Mouse (Mus musculus) cerebellum, adult 2 months (tissue): ENCODE results near the gene Ugdh. TPM values are rescaled to one million over a fixed set of nuclear protein-coding genes. Genes with fewer than 3 reads are reported as not detected.

Experiments
- DNase-seq, 2 experiments: peaks; one replicate each; pipeline ENCODE4 v3.0.0; 2021
- H3K27ac ChIP-seq: fragments of 200-500 bp; 2 replicates; pipeline ENCODE4 v1.5.1; 2012; ENCODE audit warnings: low read length, control low read depth, inconsistent platforms; ENCODE audit not compliant: insufficient read depth
- H3K27me3 ChIP-seq: fragments of 200-500 bp; 2 replicates; pipeline ENCODE4 v1.6.1; 2012; ENCODE audit warnings: inconsistent platforms, mild to moderate bottlenecking, low read length, moderate library complexity; ENCODE audit not compliant: control insufficient read depth, insufficient read depth
- H3K4me1 ChIP-seq: fragments of 200-500 bp; 2 replicates; pipeline ENCODE4 v1.6.1; 2011; ENCODE audit warnings: low read length; ENCODE audit not compliant: control insufficient read depth, insufficient read depth
- H3K4me3 ChIP-seq: fragments of 200-500 bp; replicated peaks from 2 replicates; pipeline ENCODE3; 2011; ENCODE audit warnings: mild to moderate bottlenecking, low read depth, low read length, control low read depth; ENCODE audit not compliant: insufficient read depth
- CTCF ChIP-seq: fragments of 200-500 bp; IDR thresholded peaks from 2 replicates; pipeline ENCODE4 v1.5.1; 2011; ENCODE audit warnings: low read depth, mild to moderate bottlenecking, control low read depth, low read length, moderate library complexity, borderline replicate concordance; ENCODE audit not compliant: insufficient read depth
- POLR2A ChIP-seq: fragments of 200-500 bp; IDR thresholded peaks from 2 replicates; pipeline ENCODE4 v1.6.1; 2011; ENCODE audit warnings: low read length, control low read depth, borderline replicate concordance; ENCODE audit not compliant: insufficient read depth
- WGBS: fragments of 180-500 bp; shearing (Covaris S2); methylation state at CpG from one replicate; pipeline ENCODE4 v1.1.7; 2018; 5-methylcytosine and 5-hydroxymethylcytosine counted together
- polyA plus RNA-seq: library from polyadenylated mRNA; depleted of rRNA; stranded (reverse); fragments of >200 nt; gene quantifications from 2 replicates; pipeline ENCODE4 v1.2.3, GENCODE M21; 2012

Ugdh gene
- polyA plus RNA-seq, 1 experiment, result 27.3 TPM

DNA sequence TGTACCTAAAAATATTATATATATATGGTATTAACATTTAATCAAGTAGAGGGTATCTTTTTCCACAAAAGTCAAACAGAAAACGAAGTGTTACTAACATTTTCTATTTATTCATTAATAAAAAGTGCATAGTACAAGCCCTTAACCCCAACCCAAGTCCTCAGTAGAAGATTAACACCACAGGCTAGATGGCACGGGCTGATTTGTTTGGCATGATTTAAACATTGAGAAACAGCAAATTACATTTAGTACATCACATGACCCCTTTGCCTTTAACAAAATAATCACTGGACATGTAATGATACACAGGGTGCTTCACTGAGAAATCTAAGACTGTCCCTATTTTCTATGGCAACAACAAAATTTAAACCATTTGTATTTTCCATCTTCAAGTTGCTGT, 11.0 kb upstream of the Ugdh start:
- DNase-seq, result no peak
- Histone ChIP-seq H3K4me1 (peaks cover 5% of the 10 kb centered on the region; the same call in 1 of the 2 replicates), H3K27me3 (no peaks in the 10 kb centered on the region), H3K4me3 (no peak overlapping the region), H3K27ac (no peak overlapping the region)
- TF ChIP-seq CTCF, result no peak
- TF ChIP-seq POLR2A, result no peak
- 66% methylated on average over 2 of the region's 2 CpGs for WGBS

DNA sequence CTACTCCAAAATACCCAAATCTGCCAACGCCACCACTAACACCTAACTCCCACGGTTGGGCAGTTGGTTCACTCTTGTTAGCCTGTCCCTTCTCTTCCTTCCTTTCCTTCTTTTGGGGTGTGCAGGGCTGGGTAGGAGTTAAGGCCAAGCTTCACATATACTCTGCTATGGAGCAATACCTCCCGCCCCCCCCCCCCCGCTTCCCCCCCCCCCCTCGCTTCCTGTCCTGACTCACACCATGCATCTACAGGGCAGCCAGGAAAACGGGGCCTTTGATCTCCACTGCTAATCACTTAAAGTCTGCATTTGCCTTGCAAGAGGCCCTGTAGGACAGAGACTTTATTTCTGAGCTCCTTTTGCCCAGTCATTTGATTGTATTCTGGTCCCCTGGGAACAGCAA, 9.2 kb upstream of the Ugdh start:
- DNase-seq, result no peak
- 12% methylated on average over 3 of the region's 6 CpGs for WGBS
- Histone ChIP-seq H3K27me3 (no peaks in the 10 kb centered on the region), H3K4me1 (peaks cover 5% of the 10 kb centered on the region; the same call in 1 of the 2 replicates), H3K27ac (no peak overlapping the region), H3K4me3 (no peak overlapping the region)
- TF ChIP-seq CTCF (no peak), POLR2A (no peak)

DNA sequence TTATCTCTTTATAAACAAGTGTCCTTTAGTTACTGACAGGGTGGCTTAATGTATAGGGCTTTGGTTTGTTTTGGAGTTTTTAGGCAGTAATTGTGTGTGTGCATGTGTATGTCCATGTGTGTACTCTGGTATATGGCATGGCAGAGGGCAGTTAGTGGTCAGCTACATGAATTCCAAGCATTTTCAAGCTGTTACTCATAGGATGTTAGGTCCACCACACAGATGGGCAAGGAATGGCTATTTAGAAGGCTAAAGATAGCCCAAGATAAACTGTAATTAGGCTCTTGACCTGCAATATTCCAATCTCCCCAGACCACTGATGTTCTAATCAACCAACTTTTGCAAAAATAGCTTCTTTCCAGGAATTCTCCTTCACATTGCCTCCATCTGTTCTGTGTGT, 2.3 kb upstream of the Ugdh start:
- TF ChIP-seq CTCF (no peak), POLR2A (no peak)

DNA sequence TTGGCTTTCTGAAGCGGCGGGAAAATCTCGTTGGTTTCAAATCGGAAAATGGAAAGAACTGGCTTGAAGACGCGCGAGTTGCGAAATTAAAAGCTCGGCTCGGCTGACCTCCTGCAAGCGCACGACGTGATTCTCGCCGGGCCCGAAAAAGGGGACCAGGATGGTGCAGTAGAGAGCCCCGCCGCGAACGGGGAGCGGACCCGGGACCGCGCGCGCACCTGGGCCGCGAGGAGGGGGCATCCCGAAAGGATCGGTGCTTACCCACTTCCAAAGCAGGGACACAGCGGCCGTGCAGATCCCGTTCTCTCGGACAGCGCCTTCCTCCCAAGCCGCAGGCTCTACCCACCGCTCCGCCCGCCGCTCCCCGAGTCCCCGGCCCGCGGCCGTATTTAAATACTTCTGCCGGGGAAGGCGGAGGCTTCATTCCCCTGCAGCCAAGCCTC, 365 bp downstream of the Ugdh start:
- TF ChIP-seq CTCF, result no peak
- TF ChIP-seq POLR2A, result no peak
- Histone ChIP-seq H3K4me3 (peak overlapping the region; percentile 99), H3K4me1 (peaks cover 3% of the 10 kb centered on the region; the same call in 1 of the 2 replicates), H3K27ac (peak overlapping the region; percentile 24), H3K27me3 (no peaks in the 10 kb centered on the region)
- no peak for DNase-seq
- WGBS, result under 1% methylated on average over 44 of the region's 47 CpGs

More for the DNA sequence above, 2.3 kb upstream of the Ugdh start:
- no peak for DNase-seq
- H3K27me3 ChIP-seq, result no peaks in the 10 kb centered on the region
- H3K4me3 ChIP-seq, result no peak overlapping the region
- H3K4me1 ChIP-seq, result peaks cover 3% of the 10 kb centered on the region; the same call in 1 of the 2 replicates
- H3K27ac ChIP-seq, result no peak overlapping the region

DNA sequence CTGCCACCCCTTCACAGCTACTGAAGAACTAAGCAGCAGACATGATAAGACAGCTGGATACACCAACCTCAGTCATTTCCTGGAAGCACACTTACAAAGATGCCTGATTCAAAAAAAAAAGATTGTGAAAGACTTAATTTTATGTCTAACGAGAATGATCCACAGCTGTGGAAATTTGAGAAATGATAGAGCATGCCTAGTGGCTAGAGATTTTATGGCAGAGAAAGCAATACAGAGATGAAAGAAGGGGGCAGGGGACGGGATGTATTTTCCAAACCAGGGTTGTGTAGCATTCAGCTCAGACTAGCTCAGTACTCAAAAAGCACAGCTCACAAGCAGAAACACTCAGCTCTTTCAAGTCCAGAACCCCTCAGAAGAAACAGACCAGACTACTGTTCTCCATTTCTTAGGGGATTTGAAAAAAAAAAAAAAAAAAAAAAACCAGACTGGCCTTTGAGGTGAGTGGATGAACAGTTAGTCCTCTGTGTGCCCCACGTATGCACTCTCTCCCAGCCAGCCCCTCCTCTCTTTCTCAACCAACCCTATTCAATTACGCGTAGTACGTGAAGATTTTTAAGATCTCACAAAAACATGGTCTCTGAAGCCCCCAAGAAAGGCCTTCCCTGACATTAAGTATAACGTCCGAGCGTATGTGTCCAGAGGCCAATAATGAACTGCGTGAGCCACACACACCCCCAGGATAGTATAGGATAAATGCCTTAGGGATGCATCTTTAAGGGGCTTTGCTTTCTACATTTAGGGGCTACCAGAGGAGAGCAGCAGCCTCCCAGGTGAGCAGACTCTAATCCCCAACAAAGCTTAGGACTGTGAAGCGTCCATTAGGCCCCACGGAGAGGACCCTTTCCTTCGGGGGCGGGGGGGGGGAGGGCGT, 1.0 kb downstream of the Ugdh start:
- DNase-seq, result no peak
- WGBS, result 2% methylated on average over 15 of the region's 15 CpGs
- Histone ChIP-seq H3K27me3 (no peaks in the 10 kb centered on the region), H3K4me1 (peaks cover 5% of the 10 kb centered on the region; the same call in 1 of the 2 replicates), H3K27ac (peak overlapping the region; percentile 24; the same call in 1 of the 2 replicates), H3K4me3 (peak overlapping the region; percentile 99)
- TF ChIP-seq CTCF, result no peak
- no peak for TF ChIP-seq POLR2A

DNA sequence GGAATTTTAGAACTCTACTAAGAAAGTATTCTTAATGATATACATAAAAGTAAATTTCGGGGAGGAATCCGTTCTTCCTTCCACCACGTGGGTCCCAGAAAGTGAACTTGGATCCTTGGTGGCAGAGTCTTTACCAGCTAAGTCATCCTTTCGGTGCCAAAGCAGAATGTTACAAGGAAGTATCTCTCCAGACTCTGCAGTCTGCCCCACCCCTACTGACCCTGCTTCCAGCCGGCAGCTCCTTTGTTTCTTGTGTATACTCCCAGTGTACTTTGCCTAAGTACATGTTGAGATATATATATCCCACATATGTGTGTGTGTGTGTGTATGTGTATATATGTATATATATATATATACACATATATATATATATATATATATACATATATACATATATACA, 6.3 kb downstream of the Ugdh start:
- 92% methylated on average over 5 of the region's 5 CpGs for WGBS
- no peak for DNase-seq

DNA sequence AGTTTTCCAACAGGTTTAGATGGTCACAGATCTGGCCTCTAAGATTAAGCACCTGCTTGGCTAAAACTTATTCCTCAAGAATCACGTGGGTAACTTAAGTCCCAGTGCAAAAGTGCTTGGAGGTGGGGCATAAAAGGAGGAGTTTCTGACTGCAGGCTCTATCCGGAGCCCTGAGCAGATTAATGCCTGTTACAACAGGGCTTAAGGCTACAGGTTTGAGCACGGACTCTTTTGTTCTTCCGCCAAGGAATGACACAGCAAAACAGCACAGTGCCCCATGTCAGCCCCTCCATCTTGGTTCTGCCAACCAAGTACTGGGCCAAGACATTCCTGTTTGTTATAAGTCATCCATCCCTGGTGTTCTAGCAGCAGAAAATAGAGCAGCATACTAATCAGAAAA, 7.4 kb downstream of the Ugdh start:
- Histone ChIP-seq H3K27me3 (no peaks in the 10 kb centered on the region), H3K4me3 (no peak overlapping the region), H3K27ac (no peak overlapping the region), H3K4me1 (0 out of 2 replicates have a peak, but pooled peaks cover 2% of the 10 kb centered on the region)
- 46% methylated on average over 4 of the region's 4 CpGs for WGBS
- TF ChIP-seq POLR2A (no peak), CTCF (no peak)
- DNase-seq, result no peak

More for the DNA sequence above, 6.3 kb downstream of the Ugdh start:
- TF ChIP-seq POLR2A (no peak), CTCF (no peak)
- H3K27ac ChIP-seq, result no peak overlapping the region
- H3K27me3 ChIP-seq, result no peaks in the 10 kb centered on the region
- H3K4me3 ChIP-seq, result no peak overlapping the region
- peaks cover 5% of the 10 kb centered on the region; the same call in 1 of the 2 replicates for H3K4me1 ChIP-seq

DNA sequence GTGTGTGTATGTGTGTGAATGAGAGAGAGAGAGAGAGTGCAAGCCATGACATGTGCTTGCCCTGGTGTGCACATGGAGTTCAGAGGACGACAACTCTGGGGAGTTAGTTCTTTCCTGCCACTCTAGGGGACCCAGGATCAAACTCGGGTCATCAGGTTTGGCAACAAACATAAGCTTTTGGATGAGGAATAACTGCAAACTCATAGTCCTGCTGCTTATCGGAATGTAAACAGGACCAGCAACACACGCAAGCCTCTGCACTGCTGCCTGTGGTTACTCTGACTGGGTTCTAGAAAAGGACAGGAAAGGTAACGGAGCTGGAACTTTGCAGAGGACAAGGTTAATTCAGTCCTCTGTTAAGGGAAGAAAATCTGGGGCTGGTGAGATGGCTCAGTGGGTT, 10.5 kb downstream of the Ugdh start:
- DNase-seq, result no peak
- Histone ChIP-seq H3K4me3 (no peak overlapping the region), H3K4me1 (0 out of 2 replicates have a peak, but pooled peaks cover 2% of the 10 kb centered on the region), H3K27me3 (no peaks in the 10 kb centered on the region), H3K27ac (no peak overlapping the region)
- TF ChIP-seq POLR2A, result no peak
- TF ChIP-seq CTCF, result no peak
- WGBS, result 88% methylated on average over 5 of the region's 5 CpGs
